Comparison of ENCODE assay signal across 13 mouse cellular contexts in the genomic region with DNA sequence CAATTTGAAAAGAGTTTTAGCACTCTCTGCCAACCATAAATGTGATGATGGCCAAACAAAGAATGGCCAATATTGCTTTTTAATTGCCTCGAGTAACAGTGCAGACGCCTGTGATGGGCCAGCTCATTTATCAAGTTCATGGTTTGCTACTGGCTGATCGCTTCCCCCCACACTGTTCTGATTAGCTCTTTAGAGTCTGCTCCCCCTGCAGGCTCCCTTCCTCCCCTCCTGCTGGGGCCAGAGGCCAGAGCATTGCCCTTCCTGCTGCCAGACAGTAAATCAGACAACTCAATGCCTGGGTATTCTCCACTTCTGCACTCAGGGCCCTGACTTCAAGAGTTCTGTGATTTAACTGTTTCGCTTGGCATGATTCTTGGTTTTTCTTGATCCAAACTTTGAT.
DNase-seq lines count a peak whose midpoint lies in the region; ATAC-seq and TF ChIP-seq lines count a peak whose summit lies in the region.
"Had no signal": no experiment of that assay in that cellular context is flagged by ENCODE, and none has a peak within 500 bp of the region (broad histone marks: within the 10 kb centered on the region; RNA-seq: fewer than 3 reads in every experiment).

No protein-coding gene starts in this region.

- H3K4me2 ChIP-seq in midbrain, embryonic 13.5 days (replicated peaks): no peak overlapping the region
- H3K4me2 ChIP-seq in kidney, embryonic 15.5 days: no peak overlapping the region
- H3K4me2 ChIP-seq: forebrain, embryonic 13.5 days; lung, embryonic 15.5 days had no signal

- no peak for TF ChIP-seq CTCF in cerebellum, adult 2 months (IDR thresholded peaks at IDR 0.05; ENCODE audit: borderline replicate concordance, insufficient read depth, low read depth, low read length)

- peaks cover 3% of the 10 kb centered on the region; the same call in 1 of the 2 replicates for H3K4me1 ChIP-seq in midbrain, embryonic 10.5 days
- no peaks in the 10 kb centered on the region; the same call in 1 of the 2 replicates for H3K4me1 ChIP-seq in midbrain, embryonic 13.5 days (replicated peaks)
- peaks cover 6% of the 10 kb centered on the region for H3K4me1 ChIP-seq in kidney, embryonic 15.5 days
- H3K4me1 ChIP-seq in cerebellum, adult 2 months (ENCODE audit: control insufficient read depth, insufficient read depth, low read length): no peaks in the 10 kb centered on the region
- H3K4me1 ChIP-seq: forebrain, embryonic 13.5 days; lung, embryonic 15.5 days had no signal

- 49% methylated on average over 4 of the region's 4 CpGs for WGBS in midbrain, embryonic 10.5 days
- WGBS in midbrain, embryonic 13.5 days: 41% methylated on average over 4 of the region's 4 CpGs
- WGBS in kidney, embryonic 15.5 days: 11% methylated on average over 4 of the region's 4 CpGs
- 31% methylated on average over 4 of the region's 4 CpGs for WGBS in cerebellum, adult 2 months

- no peak for TF ChIP-seq POLR2A in cerebellum, adult 2 months (IDR thresholded peaks at IDR 0.05; ENCODE audit: borderline replicate concordance, insufficient read depth, low read length)

- DNase-seq in cerebellum, postnatal 10 days: peak; percentile 17 to 58
- DNase-seq in cerebellum, adult 9-11 months: no peak
- peak; percentile 22 for DNase-seq in midbrain, embryonic 10.5 days (ENCODE audit: low spot score)
- peak; percentile 45 for DNase-seq in retina, embryonic 14.5 days (ENCODE audit: low spot score)
- DNase-seq in cerebellum, adult 2 months: no peak
- DNase-seq in right cerebral cortex, postnatal 36 days (ENCODE audit: low spot score in 2 of 2): no peak
- DNase-seq: B cell, adult 2 months; cerebellum, postnatal 36 days had no signal

- H3K36me3 ChIP-seq in midbrain, embryonic 10.5 days: no peaks in the 10 kb centered on the region
- no peaks in the 10 kb centered on the region for H3K36me3 ChIP-seq in midbrain, embryonic 13.5 days
- H3K36me3 ChIP-seq in kidney, embryonic 15.5 days: no peaks in the 10 kb centered on the region
- H3K36me3 ChIP-seq: lung, embryonic 15.5 days had no signal

- no peaks in the 10 kb centered on the region for H3K9me3 ChIP-seq in midbrain, embryonic 10.5 days (replicated peaks)
- no peaks in the 10 kb centered on the region for H3K9me3 ChIP-seq in midbrain, embryonic 13.5 days
- H3K9me3 ChIP-seq in kidney, embryonic 15.5 days (replicated peaks): no peaks in the 10 kb centered on the region
- H3K9me3 ChIP-seq: forebrain, embryonic 13.5 days; lung, embryonic 15.5 days had no signal

- ATAC-seq in midbrain, embryonic 13.5 days: no peak
- peak; percentile 70; the same call in 1 of the 2 replicates for ATAC-seq in kidney, embryonic 15.5 days (replicated peaks; ENCODE audit: low FRiP score)
- ATAC-seq: forebrain, embryonic 13.5 days; inflammation-experienced regulatory T-cells, adult 6 months had no signal

- H3K4me3 ChIP-seq in midbrain, embryonic 10.5 days: no peak overlapping the region
- no peak overlapping the region for H3K4me3 ChIP-seq in midbrain, embryonic 13.5 days (replicated peaks)
- no peak overlapping the region for H3K4me3 ChIP-seq in kidney, embryonic 15.5 days (replicated peaks)
- H3K4me3 ChIP-seq in cerebellum, adult 2 months (replicated peaks; ENCODE audit: insufficient read depth, low read depth, low read length): no peak overlapping the region
- H3K4me3 ChIP-seq: forebrain, embryonic 13.5 days; lung, embryonic 15.5 days had no signal

- H3K27me3 ChIP-seq in midbrain, embryonic 10.5 days (ENCODE audit: low read depth, poor library complexity, severe bottlenecking): no peaks in the 10 kb centered on the region
- H3K27me3 ChIP-seq in midbrain, embryonic 13.5 days: no peaks in the 10 kb centered on the region
- H3K27me3 ChIP-seq in kidney, embryonic 15.5 days: 0 out of 2 replicates have a peak, but pooled peaks cover under 1% of the 10 kb centered on the region
- H3K27me3 ChIP-seq in cerebellum, adult 2 months (ENCODE audit: control insufficient read depth, insufficient read depth, low read length): no peaks in the 10 kb centered on the region
- H3K27me3 ChIP-seq: forebrain, embryonic 13.5 days; lung, embryonic 15.5 days had no signal

- H3K9ac ChIP-seq in midbrain, embryonic 13.5 days (replicated peaks): no peak overlapping the region
- H3K9ac ChIP-seq in kidney, embryonic 15.5 days: no peak overlapping the region
- H3K9ac ChIP-seq: forebrain, embryonic 13.5 days; lung, embryonic 15.5 days had no signal

- H3K27ac ChIP-seq in midbrain, embryonic 10.5 days (replicated peaks): no peak overlapping the region
- no peak overlapping the region for H3K27ac ChIP-seq in midbrain, embryonic 13.5 days
- H3K27ac ChIP-seq in kidney, embryonic 15.5 days: no peak overlapping the region
- no peak overlapping the region for H3K27ac ChIP-seq in cerebellum, adult 2 months (ENCODE audit: insufficient read depth, low read length)
- H3K27ac ChIP-seq: forebrain, embryonic 13.5 days; lung, embryonic 15.5 days had no signal

Comparison
In these comparisons a context has a peak if more than half of its experiments do, and no peak if none do; other contexts are left out.
1. DNase-seq: peak in cerebellum, postnatal 10 days (2 of 2), midbrain, embryonic 10.5 days (single experiment) and retina, embryonic 14.5 days (single experiment); none in cerebellum, adult 9-11 months (single experiment), cerebellum, adult 2 months (0 of 2) and right cerebral cortex, postnatal 36 days (0 of 2).